ENCODE assay signal across 29 mouse cellular contexts in the genomic region with DNA sequence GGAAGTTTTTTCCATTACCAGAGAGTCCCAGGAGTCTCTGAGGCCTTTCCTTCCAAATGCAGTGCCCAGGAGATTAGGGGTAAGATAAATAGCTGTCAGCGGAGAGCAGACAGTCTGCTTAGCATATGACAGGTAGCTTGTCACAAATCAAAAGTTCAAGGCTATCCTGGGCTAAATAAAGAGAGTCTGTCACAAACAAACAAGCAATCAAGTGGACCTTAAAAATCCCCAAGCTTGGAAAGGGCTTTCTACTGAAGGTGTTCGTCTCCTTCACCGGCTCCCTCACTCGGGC.
A peak's percentile ranks its signal among the peaks of the same experiment; 100 is the strongest.
DNase-seq lines count a peak whose midpoint lies in the region; ATAC-seq lines count a peak whose summit lies in the region.
"Had no signal": no experiment of that assay in that cellular context is flagged by ENCODE, and none has a peak within 500 bp of the region (broad histone marks: within the 10 kb centered on the region; RNA-seq: fewer than 3 reads in every experiment).

No protein-coding gene starts in this region.

- H3K27ac ChIP-seq in liver, embryonic 11.5 days (ENCODE audit: low read depth, low read length), result peak overlapping the region; percentile 90
- H3K27ac ChIP-seq in liver, embryonic 15.5 days (replicated peaks), result peak overlapping the region; percentile 92
- H3K27ac ChIP-seq: forebrain, embryonic 12.5 days; heart, embryonic 15.5 days; hindbrain, embryonic 14.5 days; limb, embryonic 15.5 days; lung, embryonic 15.5 days; midbrain, embryonic 15.5 days had no signal

- peak overlapping the region; percentile 15 for H3K4me3 ChIP-seq in erythroblast, embryonic 14.5 days (replicated peaks)
- H3K4me3 ChIP-seq in liver, embryonic 11.5 days (ENCODE audit: low read depth, low read length), result no peak overlapping the region
- H3K4me3 ChIP-seq in liver, embryonic 15.5 days (replicated peaks), result peak overlapping the region; percentile 17
- H3K4me3 ChIP-seq: forebrain, embryonic 12.5 days; heart, embryonic 15.5 days; limb, embryonic 10.5 days; limb, embryonic 15.5 days; lung, embryonic 15.5 days; midbrain, embryonic 15.5 days had no signal

- no peaks in the 10 kb centered on the region for H3K27me3 ChIP-seq in erythroblast, embryonic 14.5 days (ENCODE audit: control insufficient read depth)
- H3K27me3 ChIP-seq in liver, embryonic 11.5 days (replicated peaks; ENCODE audit: control insufficient read depth, insufficient read depth, low read length), result no peaks in the 10 kb centered on the region
- no peaks in the 10 kb centered on the region for H3K27me3 ChIP-seq in liver, embryonic 15.5 days
- H3K27me3 ChIP-seq: heart, embryonic 15.5 days; lung, embryonic 15.5 days; megakaryocyte, embryonic 14.5 days; Patski had no signal

- 34% methylated on average over 4 of the region's 4 CpGs for WGBS in liver, embryonic 11.5 days
- 20% methylated on average over 4 of the region's 4 CpGs for WGBS in liver, embryonic 15.5 days (ENCODE audit: insufficient replicate concordance)

- no peak for ATAC-seq in erythroblast, adult 5-6 weeks (replicated peaks; ENCODE audit: low FRiP score, poor library complexity, severe bottlenecking)
- no peak for ATAC-seq in liver, embryonic 11.5 days (replicated peaks; ENCODE audit: low FRiP score)
- no peak for ATAC-seq in liver, embryonic 15.5 days (ENCODE audit: insufficient read depth)
- ATAC-seq in CD4-positive, CD25-positive, alpha-beta regulatory T cell, adult 4 months, result no peak
- ATAC-seq: forebrain, postnatal 0 days; intestine, postnatal 0 days; midbrain, embryonic 15.5 days; Patski had no signal

- peaks cover 77% of the 10 kb centered on the region for H3K4me1 ChIP-seq in erythroblast, embryonic 14.5 days (ENCODE audit: control insufficient read depth)
- H3K4me1 ChIP-seq in liver, embryonic 11.5 days (replicated peaks; ENCODE audit: control insufficient read depth, insufficient read depth, low read length), result peaks cover 68% of the 10 kb centered on the region
- H3K4me1 ChIP-seq in liver, embryonic 15.5 days (replicated peaks), result peaks cover 74% of the 10 kb centered on the region

- H3K9ac ChIP-seq in liver, embryonic 11.5 days (ENCODE audit: low read depth, low read length), result peak overlapping the region; percentile 26; the same call in 1 of the 2 replicates
- H3K9ac ChIP-seq in liver, embryonic 15.5 days, result peak overlapping the region; percentile 37; the same call in 1 of the 2 replicates
- H3K9ac ChIP-seq: forebrain, embryonic 12.5 days; forebrain, postnatal 0 days; heart, embryonic 15.5 days; hindbrain, embryonic 14.5 days; limb, embryonic 15.5 days; lung, embryonic 15.5 days; midbrain, embryonic 15.5 days had no signal

- H3K36me3 ChIP-seq in erythroblast, embryonic 14.5 days (ENCODE audit: control insufficient read depth), result no peaks in the 10 kb centered on the region
- H3K36me3 ChIP-seq in liver, embryonic 11.5 days (ENCODE audit: control insufficient read depth, insufficient read depth, low read length), result no peaks in the 10 kb centered on the region
- H3K36me3 ChIP-seq in liver, embryonic 15.5 days (replicated peaks), result no peaks in the 10 kb centered on the region
- H3K36me3 ChIP-seq: forebrain, embryonic 12.5 days; G1E; heart, embryonic 15.5 days; limb, embryonic 10.5 days; limb, embryonic 15.5 days; lung, embryonic 15.5 days; midbrain, embryonic 15.5 days had no signal

- peak overlapping the region; percentile 58 for H3K4me2 ChIP-seq in liver, embryonic 11.5 days
- H3K4me2 ChIP-seq in liver, embryonic 15.5 days, result peak overlapping the region; percentile 60
- H3K4me2 ChIP-seq: forebrain, embryonic 12.5 days; heart, embryonic 15.5 days; hindbrain, embryonic 14.5 days; limb, embryonic 15.5 days; lung, embryonic 15.5 days; midbrain, embryonic 15.5 days had no signal

- H3K9me3 ChIP-seq in erythroblast, embryonic 14.5 days (ENCODE audit: control insufficient read depth, low read length), result no peaks in the 10 kb centered on the region
- no peaks in the 10 kb centered on the region for H3K9me3 ChIP-seq in liver, embryonic 11.5 days (ENCODE audit: control insufficient read depth, low read length)
- no peaks in the 10 kb centered on the region for H3K9me3 ChIP-seq in liver, embryonic 15.5 days (replicated peaks)
- H3K9me3 ChIP-seq: forebrain, embryonic 12.5 days; heart, embryonic 15.5 days; limb, embryonic 10.5 days; limb, embryonic 15.5 days; lung, embryonic 15.5 days; megakaryocyte, embryonic 14.5 days; midbrain, embryonic 15.5 days had no signal

- DNase-seq in liver, embryonic 11.5 days (ENCODE audit: low spot score), result no peak
- DNase-seq in liver, result no peak
- peak; percentile 34 for DNase-seq in c-Kit-negative CD71-positive TER-119-positive erythroid progenitor cells, embryonic 14.5 days (ENCODE audit: low read depth, low spot score)
- no peak for DNase-seq in cerebellum, postnatal 14 days
- DNase-seq: adrenal gland, postnatal 14 days; cerebellum, adult 8-10 months; cerebellum, postnatal 36 days; forebrain, postnatal 0 days; heart, postnatal 36 days; kidney, adult 9 months; kidney, postnatal 10 days; layer of hippocampus, adult 9-11 months; lung, postnatal 36 days; right cerebral cortex, adult 18-20 months had no signal
